Mouse (Mus musculus) lung, postnatal 0 days (tissue): ENCODE data around the gene Cep170.

Experiments used
- CTCF ChIP-seq: IDR thresholded peaks from 2 replicates; pipeline ENCODE4 v1.5.1; 2016; ENCODE audit warnings: antibody characterized with exemption, mild to moderate bottlenecking
- EP300 ChIP-seq: IDR thresholded peaks from 2 replicates; pipeline ENCODE4 v1.6.1; 2016; ENCODE audit warnings: antibody characterized with exemption, mild to moderate bottlenecking, control low read depth

GRCm38 (mm10) chr1:176811892-176812291 is 2.0 kb downstream of the Cep170 start:
- TF ChIP-seq CTCF (no peak), EP300 (no peak)
